Mouse (Mus musculus) thymus, adult 2 months (tissue): ENCODE measurements around the gene Mpp4. TPM values are rescaled to one million over a fixed set of nuclear protein-coding genes. Genes with fewer than 3 reads are reported as not detected.

ENCODE experiments used
- DNase-seq: peaks from one replicate; pipeline ENCODE4 v3.0.0; 2021
- H3K27ac ChIP-seq: fragments of 200-500 bp; 2 replicates; pipeline ENCODE4 v1.5.1; 2012; ENCODE audit warnings: low read length, control low read depth; ENCODE audit not compliant: control insufficient read depth, insufficient read depth
- H3K27me3 ChIP-seq: fragments of 200-500 bp; 2 replicates; pipeline ENCODE4 v1.6.1; 2012; ENCODE audit warnings: mild to moderate bottlenecking, low read length, moderate library complexity, mixed read lengths; ENCODE audit not compliant: control insufficient read depth, insufficient read depth
- H3K36me3 ChIP-seq: fragments of 200-500 bp; 2 replicates; pipeline ENCODE4 v1.6.1; 2012; ENCODE audit warnings: mild to moderate bottlenecking, low read length, moderate library complexity; ENCODE audit not compliant: control insufficient read depth, insufficient read depth
- H3K4me1 ChIP-seq: fragments of 200-500 bp; replicated peaks from 2 replicates; pipeline ENCODE4 v1.6.1; 2012; ENCODE audit warnings: low read length; ENCODE audit not compliant: control insufficient read depth, insufficient read depth
- H3K4me3 ChIP-seq: fragments of 200-500 bp; 2 replicates; pipeline ENCODE4 v1.5.1; 2012; ENCODE audit warnings: mild to moderate bottlenecking, low read length, control low read depth, moderate library complexity; ENCODE audit not compliant: control insufficient read depth, insufficient read depth
- CTCF ChIP-seq: fragments of 200-500 bp; IDR thresholded peaks from 2 replicates; pipeline ENCODE4 v1.5.1; 2012; ENCODE audit warnings: mild to moderate bottlenecking, control low read depth, low read length, moderate library complexity, borderline replicate concordance; ENCODE audit not compliant: control insufficient read depth, poor library complexity, insufficient read depth; ENCODE audit errors: extremely low read depth
- POLR2A ChIP-seq: fragments of 200-500 bp; IDR thresholded peaks from 2 replicates; pipeline ENCODE4 v1.6.1; 2012; ENCODE audit warnings: mild to moderate bottlenecking, low read length, control low read depth, moderate library complexity; ENCODE audit not compliant: control insufficient read depth, poor library complexity, insufficient read depth; ENCODE audit errors: extremely low read depth
- WGBS: fragments of 180-500 bp; shearing (Covaris S2); methylation state at CpG from one replicate; pipeline ENCODE4 v1.1.7; 2018; 5-methylcytosine and 5-hydroxymethylcytosine counted together
- polyA plus RNA-seq: library from polyadenylated mRNA; depleted of rRNA; stranded (reverse); fragments of >200 nt; gene quantifications from 2 replicates; pipeline ENCODE4 v1.2.3, GENCODE M21; 2012

The Mpp4 gene
- polyA plus RNA-seq, 1 experiment, result 9.8 TPM

- 94% methylated on average over 10 of the region's 10 CpGs for WGBS
- Histone ChIP-seq H3K27ac (no peak overlapping the region), H3K4me3 (no peak overlapping the region), H3K36me3 (peaks cover 22% of the 10 kb centered on the region), H3K4me1 (no peaks in the 10 kb centered on the region), H3K27me3 (no peaks in the 10 kb centered on the region)
- TF ChIP-seq POLR2A, result no peak
- no peak for TF ChIP-seq CTCF
- DNase-seq, result no peak
Observed at GRCm38 (mm10) chr1:59202367-59202766, 39.2 kb upstream of the Mpp4 start.

- H3K4me1 ChIP-seq, result no peaks in the 10 kb centered on the region
- 93% methylated on average over 1 of the region's 1 CpGs for WGBS
- H3K4me3 ChIP-seq, result no peak overlapping the region
- TF ChIP-seq POLR2A, result no peak
- no peak for TF ChIP-seq CTCF
- H3K27ac ChIP-seq, result no peak overlapping the region
- H3K36me3 ChIP-seq, result peaks cover 22% of the 10 kb centered on the region
- DNase-seq, result no peak
- H3K27me3 ChIP-seq, result no peaks in the 10 kb centered on the region
Observed at GRCm38 (mm10) chr1:59201561-59201960, 38.4 kb upstream of the Mpp4 start.

GRCm38 (mm10) chr1:59200960-59201359, 37.8 kb upstream of the Mpp4 start:
- H3K36me3 ChIP-seq, result peaks cover 22% of the 10 kb centered on the region
- H3K4me3 ChIP-seq, result no peak overlapping the region
- no peak for TF ChIP-seq POLR2A
- TF ChIP-seq CTCF, result no peak
- H3K27ac ChIP-seq, result no peak overlapping the region
- 98% methylated on average over 5 of the region's 5 CpGs for WGBS
- no peaks in the 10 kb centered on the region for H3K4me1 ChIP-seq
- no peak for DNase-seq
- no peaks in the 10 kb centered on the region for H3K27me3 ChIP-seq

DNA sequence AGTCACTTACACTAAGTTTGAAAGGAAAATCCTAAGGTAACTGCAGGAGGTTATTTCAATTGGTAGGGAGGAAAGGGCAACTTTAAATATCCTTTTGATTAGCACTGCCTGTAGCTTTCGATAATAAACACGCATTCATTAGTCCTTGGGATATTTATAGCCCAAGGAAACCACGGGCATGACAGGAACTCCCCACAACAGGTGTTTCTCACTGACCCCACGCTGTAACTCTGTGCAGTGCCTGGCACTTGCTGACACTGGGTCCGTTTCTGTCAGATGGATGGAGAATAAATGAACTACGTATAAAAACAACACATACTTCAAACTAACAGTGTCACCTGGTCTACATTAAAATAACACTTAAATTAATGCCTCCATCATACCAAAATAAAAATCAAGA, 31.8 kb upstream of the Mpp4 start:
- TF ChIP-seq CTCF, result no peak
- no peak for TF ChIP-seq POLR2A
- Histone ChIP-seq H3K4me3 (no peak overlapping the region), H3K36me3 (peaks cover 52% of the 10 kb centered on the region), H3K27me3 (no peaks in the 10 kb centered on the region), H3K4me1 (no peaks in the 10 kb centered on the region; the same call in 1 of the 2 replicates), H3K27ac (no peak overlapping the region)
- DNase-seq, result no peak
- 38% methylated on average over 6 of the region's 6 CpGs for WGBS

GRCm38 (mm10) chr1:59187786-59188185, 24.6 kb upstream of the Mpp4 start:
- no peak for TF ChIP-seq CTCF
- no peak for TF ChIP-seq POLR2A
- Histone ChIP-seq H3K4me3 (no peak overlapping the region), H3K4me1 (no peaks in the 10 kb centered on the region; the same call in 1 of the 2 replicates), H3K36me3 (peaks cover 37% of the 10 kb centered on the region), H3K27me3 (no peaks in the 10 kb centered on the region), H3K27ac (no peak overlapping the region)
- 96% methylated on average over 5 of the region's 5 CpGs for WGBS
- DNase-seq, result no peak

DNA sequence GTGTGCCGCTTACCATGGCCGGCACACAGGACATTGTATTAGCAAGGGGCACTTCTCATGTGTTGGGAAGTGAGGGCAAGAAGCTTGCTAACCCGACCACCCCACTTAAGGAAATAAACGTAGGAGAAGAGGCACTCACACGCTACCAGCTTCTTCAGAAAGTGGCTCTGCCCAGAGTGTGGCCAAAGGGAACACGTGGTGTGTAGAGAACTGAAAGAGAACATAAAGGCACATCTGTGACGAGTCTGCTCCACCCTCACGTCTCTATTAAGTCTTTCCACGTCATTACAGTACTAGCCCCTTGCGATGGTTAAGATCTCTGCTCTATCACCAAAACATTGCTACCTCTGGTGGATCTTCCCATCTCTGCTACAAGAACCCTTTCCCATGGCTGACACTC, 23.1 kb upstream of the Mpp4 start:
- DNase-seq, result no peak
- Histone ChIP-seq H3K27ac (no peak overlapping the region), H3K4me3 (no peak overlapping the region), H3K4me1 (no peaks in the 10 kb centered on the region; the same call in 1 of the 2 replicates), H3K27me3 (no peaks in the 10 kb centered on the region), H3K36me3 (peaks cover 42% of the 10 kb centered on the region)
- WGBS, result 95% methylated on average over 10 of the region's 10 CpGs
- TF ChIP-seq POLR2A, result no peak
- TF ChIP-seq CTCF, result no peak

DNA sequence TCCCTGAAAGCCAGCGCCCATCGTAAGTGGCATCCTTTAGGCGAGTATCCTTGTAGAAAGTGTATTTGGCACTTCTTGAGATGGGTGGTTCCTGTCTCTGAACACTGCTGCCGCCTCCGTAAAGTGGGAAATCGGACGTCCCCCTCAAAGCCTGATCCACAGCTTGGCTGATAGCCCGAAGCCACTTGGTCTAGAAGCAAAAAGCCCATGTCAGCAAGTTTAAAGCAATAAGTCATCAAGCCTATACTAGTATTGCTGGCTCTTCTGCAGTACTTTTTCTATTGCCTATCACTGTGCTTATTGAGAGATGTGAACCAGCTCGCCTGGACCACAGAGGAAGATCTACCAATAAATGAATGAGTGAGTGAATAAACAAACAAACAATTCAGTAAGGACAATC, 22.2 kb upstream of the Mpp4 start:
- no peak for TF ChIP-seq POLR2A
- TF ChIP-seq CTCF, result no peak
- Histone ChIP-seq H3K4me1 (0 out of 2 replicates have a peak, but pooled peaks cover 3% of the 10 kb centered on the region), H3K36me3 (peaks cover 37% of the 10 kb centered on the region), H3K27ac (no peak overlapping the region), H3K4me3 (no peak overlapping the region), H3K27me3 (no peaks in the 10 kb centered on the region)
- no peak for DNase-seq
- 95% methylated on average over 9 of the region's 9 CpGs for WGBS
